Mouse (Mus musculus) limb, embryonic 14.5 days (tissue): ENCODE data around the gene Fam167b. TPM values are rescaled to one million over a fixed set of nuclear protein-coding genes. Genes with fewer than 3 reads are reported as not detected.

Experiments used
- ATAC-seq: fragments of 200-750 bp; cut with Nextera tagmentation; 2 replicates; pipeline ENCODE4 v1.8.0; 2017; ENCODE audit warnings: low read depth, moderate number of reproducible peaks, moderate TSS enrichment; ENCODE audit not compliant: low FRiP score
- DNase-seq: peaks from one replicate; pipeline ENCODE4 v3.0.0-alpha.2; 2015; ENCODE audit warnings: low spot score
- H3K27ac ChIP-seq: fragments of 300-500 bp; sonication (generic); replicated peaks from 2 replicates; pipeline ENCODE4 v1.5.1; 2014; ENCODE audit warnings: low read depth, mild to moderate bottlenecking, low read length, moderate library complexity, mixed read lengths
- H3K27me3 ChIP-seq: fragments of 300-500 bp; sonication (generic); 2 replicates; pipeline ENCODE4 v1.6.1; 2014; ENCODE audit warnings: low read length, mixed read lengths; ENCODE audit not compliant: control insufficient read depth, insufficient read depth
- H3K36me3 ChIP-seq: fragments of 300-500 bp; sonication (generic); 2 replicates; pipeline ENCODE4 v1.6.1; 2014; ENCODE audit warnings: mild to moderate bottlenecking, low read length, moderate library complexity, mixed read lengths; ENCODE audit not compliant: control insufficient read depth, insufficient read depth
- H3K4me1 ChIP-seq: fragments of 300-500 bp; sonication (generic); 2 replicates; pipeline ENCODE4 v1.6.1; 2014; ENCODE audit warnings: antibody characterized with exemption, low read length, mixed read lengths; ENCODE audit not compliant: control insufficient read depth, insufficient read depth
- H3K4me2 ChIP-seq: fragments of 300-500 bp; sonication (generic); replicated peaks from 2 replicates; pipeline ENCODE4 v1.6.1; 2014; ENCODE audit warnings: low read depth, mild to moderate bottlenecking, low read length, moderate library complexity; ENCODE audit not compliant: severe bottlenecking
- H3K4me3 ChIP-seq: fragments of 300-500 bp; sonication (generic); replicated peaks from 2 replicates; pipeline ENCODE4 v1.5.1; 2014; ENCODE audit warnings: low read length
- H3K9ac ChIP-seq: fragments of 300-500 bp; sonication (generic); 2 replicates; pipeline ENCODE4 v1.6.1; 2014; ENCODE audit warnings: mild to moderate bottlenecking, low read depth, low read length, moderate library complexity; ENCODE audit not compliant: severe bottlenecking
- H3K9me3 ChIP-seq: fragments of 300-500 bp; sonication (generic); 2 replicates; pipeline ENCODE4 v1.6.1; 2016; ENCODE audit warnings: low read length; ENCODE audit not compliant: control insufficient read depth
- POLR2A ChIP-seq: fragments of 200-500 bp; IDR thresholded peaks from 2 replicates; pipeline ENCODE4 v1.8.0; 2012; ENCODE audit warnings: inconsistent platforms, mild to moderate bottlenecking, moderate library complexity, borderline replicate concordance; ENCODE audit not compliant: insufficient read depth, insufficient read length; ENCODE audit errors: extremely low read depth
- WGBS: fragments of 180-500 bp; shearing (Covaris S2); extraction: QIAGEN DNeasy Blood & Tissue Kit; methylation state at CpG from one replicate; pipeline ENCODE4 v1.1.7; 2014; 5-methylcytosine and 5-hydroxymethylcytosine counted together
- polyA plus RNA-seq, 2 experiments: library from polyadenylated mRNA; depleted of rRNA in 1 of 2; stranded (reverse) in 1 of 2; unstranded in 1 of 2; fragments of >200 nt; fragmentation: Nextera tagmentation in 1 of 2; extraction: Ambion mirVana in 1 of 2; gene quantifications; 2 replicates each; pipeline versions ENCODE4 v1.2.1 to v1.2.3; 2012 to 2014

Gene Fam167b
- polyA plus RNA-seq, 2 experiments: 5.3 to 7.3 TPM

DNA sequence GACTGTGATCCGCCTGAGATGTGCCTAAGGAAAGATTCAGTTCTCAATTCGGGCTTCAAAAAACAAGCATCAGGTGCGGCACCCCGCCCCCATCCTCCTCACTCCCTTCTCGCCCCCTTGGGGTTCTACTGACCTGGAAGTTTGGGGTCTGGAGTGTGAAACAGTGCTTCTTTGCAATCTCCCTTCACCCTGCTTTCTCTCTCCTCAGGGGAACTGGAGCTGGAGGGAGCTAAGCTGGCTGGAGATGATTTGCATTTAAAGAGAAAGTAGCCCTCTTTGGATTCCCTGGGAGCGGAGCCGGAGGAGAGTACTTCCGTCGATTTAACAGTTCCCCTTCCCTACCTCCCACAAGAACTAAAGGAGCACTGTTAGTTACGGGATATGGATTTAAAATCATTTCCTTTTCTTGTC, 45.3 kb upstream of the Fam167b start, which contains the start of gene Ccdc28b:
TSS of gene Ccdc28b (minus strand) at position 267 of the 411 bp plus-strand sequence.
- H3K27me3 ChIP-seq: no peaks in the 10 kb centered on the region
- peak within 1 kb of the TSS; percentile 83 for H3K27ac ChIP-seq
- H3K9ac ChIP-seq: peak within 1 kb of the TSS; percentile 76
- peaks cover 19% of the 10 kb centered on the region for H3K4me1 ChIP-seq
- H3K4me3 ChIP-seq: peak within 1 kb of the TSS; percentile 60
- no peaks in the 10 kb centered on the region for H3K9me3 ChIP-seq
- peak within 1 kb of the TSS; percentile 88 for H3K4me2 ChIP-seq
- peak; percentile 20 for ATAC-seq
- no peak for TF ChIP-seq POLR2A
- DNase-seq: no peak
- peaks cover 27% of the 10 kb centered on the region for H3K36me3 ChIP-seq
- 0% methylated on average over 10 of the region's 10 CpGs for WGBS

DNA sequence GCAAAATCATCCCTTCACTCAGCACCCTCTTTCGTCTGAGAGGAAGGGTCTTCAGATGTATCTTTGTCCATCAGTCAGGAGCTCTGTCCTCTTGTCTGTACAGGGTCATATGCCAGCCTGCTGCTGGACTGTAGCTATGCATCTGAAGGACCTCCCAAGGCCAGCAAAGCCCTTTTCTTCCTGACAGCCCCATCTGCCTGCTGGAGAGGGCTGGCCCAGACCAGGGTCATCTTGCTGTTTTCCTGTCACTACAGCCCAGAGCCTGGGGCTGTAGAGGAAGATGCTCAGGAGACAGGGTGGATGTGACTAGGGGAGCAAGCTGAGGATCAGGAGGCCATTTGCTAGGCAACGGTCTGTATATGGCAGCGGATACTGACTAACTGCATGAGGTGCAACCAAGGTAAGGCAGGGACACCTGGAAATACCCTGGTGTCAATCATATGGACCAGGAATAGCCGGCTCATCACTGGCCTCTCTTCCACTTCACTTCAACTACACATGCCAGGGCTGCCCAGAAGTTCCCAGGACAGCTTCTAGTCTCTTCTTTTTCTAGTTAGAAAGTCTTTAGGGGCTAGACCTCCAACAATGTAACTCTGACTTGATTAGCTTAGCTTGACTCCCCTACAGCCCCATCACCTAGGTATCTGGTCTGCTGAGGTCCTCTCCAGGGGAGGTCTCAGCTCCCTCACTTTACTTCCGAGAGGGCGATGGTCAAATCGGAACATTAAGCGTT, 44.6 kb upstream of the Fam167b start:
- no peak for TF ChIP-seq POLR2A
- Histone ChIP-seq H3K27ac (peak overlapping the region; percentile 83; the same call in 1 of the 2 replicates), H3K9me3 (no peaks in the 10 kb centered on the region), H3K36me3 (peaks cover 20% of the 10 kb centered on the region), H3K4me2 (peak overlapping the region; percentile 88), H3K4me3 (peak overlapping the region; percentile 60), H3K9ac (peak overlapping the region; percentile 76), H3K4me1 (peaks cover 25% of the 10 kb centered on the region), H3K27me3 (no peaks in the 10 kb centered on the region)
- ATAC-seq: no peak
- WGBS: 20% methylated on average over 8 of the region's 8 CpGs
- DNase-seq: no peak

DNA sequence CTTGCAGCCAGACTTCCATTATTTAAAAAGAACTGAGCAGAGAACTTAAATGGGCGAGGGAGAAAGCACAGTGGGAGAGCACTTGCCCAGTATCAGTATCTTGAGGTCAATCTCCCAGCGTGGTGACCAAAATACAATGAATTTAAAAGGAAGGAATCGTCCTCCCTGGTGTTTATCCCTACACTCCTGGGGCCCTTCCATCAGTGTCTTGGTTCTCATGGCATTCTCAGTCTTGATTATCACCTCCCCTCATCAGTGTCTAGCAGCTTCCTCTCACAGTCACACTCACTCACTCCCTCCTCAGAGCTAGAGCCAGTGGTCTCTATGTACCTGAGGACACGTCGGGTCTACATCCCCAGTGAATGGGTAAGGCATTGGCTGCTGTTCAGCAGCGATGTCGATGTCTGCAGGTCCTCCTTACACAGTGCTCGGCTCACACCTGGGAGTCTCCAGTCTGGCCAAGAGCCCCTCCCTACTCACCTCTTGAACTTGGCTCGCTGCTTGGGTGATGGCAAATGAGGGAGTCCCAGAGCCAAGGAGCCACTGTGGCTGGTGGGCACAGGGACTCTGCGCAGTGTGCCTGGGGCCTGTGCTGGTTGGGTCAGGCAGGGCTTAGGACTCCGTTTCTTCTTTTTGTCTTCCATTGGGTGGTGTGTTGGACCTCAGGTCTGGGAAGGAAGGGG, 43.9 kb upstream of the Fam167b start:
- H3K9me3 ChIP-seq: no peaks in the 10 kb centered on the region
- peaks cover 13% of the 10 kb centered on the region for H3K36me3 ChIP-seq
- TF ChIP-seq POLR2A: no peak
- no peak for ATAC-seq
- peak overlapping the region; percentile 88; the same call in 1 of the 2 replicates for H3K4me2 ChIP-seq
- H3K27ac ChIP-seq: no peak overlapping the region
- no peak overlapping the region for H3K4me3 ChIP-seq
- H3K4me1 ChIP-seq: peaks cover 26% of the 10 kb centered on the region
- no peak for DNase-seq
- H3K27me3 ChIP-seq: no peaks in the 10 kb centered on the region
- WGBS: 80% methylated on average over 11 of the region's 11 CpGs
- H3K9ac ChIP-seq: no peak overlapping the region

DNA sequence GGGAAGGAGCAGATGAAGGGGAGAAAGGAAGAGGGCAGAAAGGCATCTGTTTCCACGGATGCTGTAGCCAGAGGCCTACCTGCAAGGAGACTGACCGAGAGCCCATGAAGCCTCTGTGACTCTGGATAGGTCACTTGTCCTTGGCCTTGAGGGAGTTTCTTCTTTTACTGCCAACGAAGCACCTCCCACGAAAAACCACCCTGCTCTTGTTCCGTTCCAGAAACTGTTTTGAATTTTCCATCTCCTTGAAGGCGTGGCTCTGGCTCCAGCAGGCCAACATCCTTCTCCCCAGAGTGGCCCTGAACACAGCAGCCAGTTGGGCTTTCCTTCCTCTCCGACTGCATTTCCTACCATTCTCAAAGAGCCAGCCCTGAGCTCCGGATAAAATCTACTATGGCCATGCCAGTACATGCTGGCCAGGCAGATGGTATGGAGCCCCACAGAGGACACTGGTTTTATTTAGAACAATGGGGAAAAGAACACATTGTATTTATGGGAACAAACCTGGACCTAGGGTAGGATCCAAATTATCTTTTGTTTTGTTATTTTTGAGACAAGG, 43.0 kb upstream of the Fam167b start:
- Histone ChIP-seq H3K4me1 (peaks cover 26% of the 10 kb centered on the region), H3K27me3 (no peaks in the 10 kb centered on the region), H3K36me3 (peaks cover 4% of the 10 kb centered on the region), H3K9me3 (no peaks in the 10 kb centered on the region), H3K9ac (no peak overlapping the region), H3K4me3 (no peak overlapping the region), H3K27ac (no peak overlapping the region), H3K4me2 (no peak overlapping the region; the same call in 1 of the 2 replicates)
- ATAC-seq (no peak), DNase-seq (no peak)
- 72% methylated on average over 8 of the region's 8 CpGs for WGBS
- TF ChIP-seq POLR2A: no peak
